Mouse (Mus musculus) ES-Bruce4 (cell line): ENCODE data around the gene Nudt17.
"Not testable (repeated sequence)": the region's sequence is repeated elsewhere in the genome, so short reads cannot be mapped to it uniquely, and the experiment has no call there.

Experiments used
- CTCF ChIP-seq: IDR thresholded peaks from one replicate; pipeline ENCODE4 v1.8.1; 2011; ENCODE audit warnings: low read depth, low read length
- EP300 ChIP-seq: IDR thresholded peaks from 2 replicates; pipeline ENCODE4 v1.6.1; 2011; ENCODE audit warnings: low read depth, low read length; ENCODE audit not compliant: insufficient read depth
- POLR2A ChIP-seq: IDR thresholded peaks from one replicate; pipeline ENCODE4 v1.8.1; 2011; ENCODE audit warnings: low read length; ENCODE audit not compliant: insufficient read depth

GRCm38 (mm10) chr3:96686057-96686456 is 22.3 kb downstream of the Nudt17 start:
- not testable (repeated sequence) for TF ChIP-seq CTCF, POLR2A, EP300
